7 mouse cellular contexts compared by ENCODE assay signal in genomic region chr13:111488651-111489501, GRCm38 (mm10). TPM values are rescaled to one million over a fixed set of nuclear protein-coding genes. Genes with fewer than 3 reads are reported as not detected.
A peak's percentile ranks its signal among the peaks of the same experiment; 100 is the strongest.
DNase-seq lines count a peak whose midpoint lies in the region; ATAC-seq lines count a peak whose summit lies in the region.

No protein-coding gene starts in this region.

- peak overlapping the region; percentile 98 for H3K27ac ChIP-seq in intestine, embryonic 14.5 days (ENCODE audit: low read depth)
- peak overlapping the region; percentile 99 for H3K27ac ChIP-seq in midbrain, embryonic 12.5 days (replicated peaks)

- H3K36me3 ChIP-seq in intestine, embryonic 14.5 days (ENCODE audit: control insufficient read depth, insufficient read depth, low read length): no peaks in the 10 kb centered on the region
- H3K36me3 ChIP-seq in midbrain, embryonic 12.5 days: no peaks in the 10 kb centered on the region

- peaks cover 21% of the 10 kb centered on the region for H3K27me3 ChIP-seq in intestine, embryonic 14.5 days (replicated peaks; ENCODE audit: control insufficient read depth, insufficient read depth, low read length)
- peaks cover 25% of the 10 kb centered on the region for H3K27me3 ChIP-seq in midbrain, embryonic 12.5 days

- peak; percentile 3; the same call in 1 of the 2 replicates for ATAC-seq in intestine, embryonic 14.5 days (replicated peaks; ENCODE audit: low FRiP score, low TSS enrichment, low read depth)
- no peak; the same call in 1 of the 2 replicates for ATAC-seq in midbrain, embryonic 12.5 days (ENCODE audit: low FRiP score, low read depth)

- no peaks in the 10 kb centered on the region for H3K9me3 ChIP-seq in intestine, embryonic 14.5 days (ENCODE audit: control insufficient read depth, low read length)
- no peaks in the 10 kb centered on the region for H3K9me3 ChIP-seq in midbrain, embryonic 12.5 days

- under 1% methylated on average over 90 of the region's 98 CpGs for WGBS in intestine, embryonic 14.5 days
- under 1% methylated on average over 72 of the region's 98 CpGs for WGBS in midbrain, embryonic 12.5 days

- intact Hi-C loops in left cerebral cortex, postnatal 4 days (cut with DNase I): loop anchor here (10.0 kb wide), 1 partner anchor 236 kb away; no protein-coding TSS in a partner anchor

- H3K4me2 ChIP-seq in intestine, embryonic 14.5 days (ENCODE audit: low read length): peak overlapping the region; percentile 88
- H3K4me2 ChIP-seq in midbrain, embryonic 12.5 days (replicated peaks): peak overlapping the region; percentile 60

- peak overlapping the region; percentile 97 for H3K9ac ChIP-seq in intestine, embryonic 14.5 days (ENCODE audit: low read length)
- peak overlapping the region; percentile 97 for H3K9ac ChIP-seq in midbrain, embryonic 12.5 days (replicated peaks)

- H3K4me3 ChIP-seq in intestine, embryonic 14.5 days (ENCODE audit: low read depth, low read length): peak overlapping the region; percentile 90
- H3K4me3 ChIP-seq in midbrain, embryonic 12.5 days: peak overlapping the region; percentile 99

- peak; percentile 62 for DNase-seq in adrenal gland, postnatal 10 days
- DNase-seq in embryo, embryonic 10.5 days (ENCODE audit: low spot score): peak; percentile 58
- peak; percentile 59 for DNase-seq in gastrocnemius, postnatal 10 days
- peak; percentile 71 for DNase-seq in intestine, embryonic 14.5 days (ENCODE audit: low spot score)
- peak; percentile 20 for DNase-seq in left cerebral cortex, postnatal 4 days
- peak; percentile 38 to 50 for DNase-seq in spleen, adult 18-20 months

- peaks cover 28% of the 10 kb centered on the region for H3K4me1 ChIP-seq in intestine, embryonic 14.5 days (replicated peaks; ENCODE audit: control insufficient read depth, insufficient read depth, low read length)
- H3K4me1 ChIP-seq in midbrain, embryonic 12.5 days: peaks cover 29% of the 10 kb centered on the region

RNA-seq across cellular contexts. Expression of gene Gpbp1, which starts 1.0 kb away (rescaled TPM):
- 10 to 100 TPM; 68.7 to 69.8 TPM for total RNA-seq in adrenal gland, postnatal 10 days (2021)
- total RNA-seq in gastrocnemius, postnatal 10 days (2021): 10 to 100 TPM; 47.6 to 55.8 TPM
- 80.3 and 89.3 TPM in 2 replicates for polyA plus RNA-seq in intestine, embryonic 14.5 days (2014; fragmentation: Nextera tagmentation; extraction: Ambion mirVana)
- 10 to 100 TPM; 79.2 to 89.1 TPM for total RNA-seq in left cerebral cortex, postnatal 4 days (2021)
- polyA plus RNA-seq in midbrain, embryonic 12.5 days (2016; fragmentation: Nextera tagmentation; extraction: Ambion mirVana): 123 and 134 TPM in 2 replicates

Comparison
In these comparisons a context has a peak if more than half of its experiments do, and no peak if none do; other contexts are left out.
1. DNase-seq: peak in every context shown above with its lines; median percentile 71 in intestine, embryonic 14.5 days; 62 in adrenal gland, postnatal 10 days; 59 in gastrocnemius, postnatal 10 days; 58 in embryo, embryonic 10.5 days; 44 in spleen, adult 18-20 months; 20 in left cerebral cortex, postnatal 4 days.